Mouse (Mus musculus): ENCODE measurements around the gene Acbd4.

GRCm38 (mm10) chr11:103078131-103078530, 23.4 kb upstream of the Acbd4 start:
- TF ChIP-seq TAL1 (IDR thresholded peaks at IDR 0.05; ENCODE audit: low read length) = no peak
- TF ChIP-seq GATA1 (IDR thresholded peaks at IDR 0.05; ENCODE audit: low read length) = no peak
